Mouse (Mus musculus) CH12F3 (cell line): ENCODE measurements around the gene Itgb2.

Source experiments
- in situ Hi-C: fragments of 300-500 bp; cut with MboI; formaldehyde crosslinking; loops from 2 replicates; pipeline ENCODE4 v1.14.3; 2020; ENCODE audit warnings: low sequenced_read_pairs

Gene Itgb2

DNA sequence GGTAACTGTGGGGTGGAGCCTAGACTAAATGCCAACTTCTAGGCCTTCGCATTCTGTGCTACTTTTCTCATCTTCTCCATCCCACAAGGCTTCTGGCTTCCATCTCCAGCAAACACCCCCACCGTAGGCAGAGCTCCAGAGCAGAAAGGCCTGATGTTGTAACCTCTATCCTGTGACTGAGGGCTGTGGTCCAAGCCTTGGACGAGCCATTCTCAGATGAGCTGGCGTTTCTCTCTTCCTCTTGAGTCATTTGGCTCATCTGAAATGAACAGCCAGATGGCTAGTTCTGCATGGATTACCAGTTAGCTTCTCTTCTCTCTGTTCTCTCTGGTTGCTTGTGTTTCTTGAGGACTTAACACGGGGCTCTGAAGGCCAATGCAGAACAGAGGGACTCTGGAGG, 14.9 kb downstream of the Itgb2 start:
- in situ Hi-C loops: no loop called here

DNA sequence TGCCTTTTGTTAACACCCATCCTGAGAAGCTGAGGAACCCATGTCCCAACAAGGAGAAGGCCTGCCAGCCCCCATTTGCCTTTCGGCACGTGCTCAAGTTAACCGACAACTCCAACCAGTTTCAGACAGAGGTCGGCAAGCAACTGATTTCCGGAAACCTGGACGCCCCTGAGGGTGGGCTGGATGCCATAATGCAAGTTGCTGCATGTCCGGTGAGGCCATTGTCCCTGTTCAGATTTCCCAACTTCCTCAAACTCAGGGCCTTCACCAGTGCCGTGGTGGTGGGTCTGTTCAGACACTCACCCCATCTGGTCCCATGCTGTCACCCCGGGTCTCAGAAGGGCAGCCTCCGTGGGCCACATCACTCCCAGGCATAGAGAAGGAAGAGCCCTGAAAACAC, 18.5 kb downstream of the Itgb2 start:
- in situ Hi-C loops: no loop called here

DNA sequence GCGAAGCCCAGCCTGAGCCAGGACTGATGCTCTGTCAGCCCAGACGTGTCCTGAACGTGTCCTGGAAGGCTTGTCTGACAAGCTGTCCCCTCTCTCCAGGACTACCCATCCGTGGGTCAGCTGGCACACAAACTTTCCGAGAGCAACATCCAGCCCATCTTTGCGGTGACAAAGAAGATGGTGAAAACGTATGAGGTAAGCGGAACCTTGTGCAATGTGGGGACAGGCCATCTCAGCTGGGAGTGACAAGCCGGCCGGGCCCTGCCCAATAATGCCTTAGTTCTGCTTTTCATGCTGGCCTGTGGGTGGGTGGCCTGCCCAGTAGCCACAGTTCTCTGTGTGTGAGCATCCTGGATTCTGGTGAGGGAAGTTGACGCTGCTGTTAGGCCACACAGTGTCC, 20.8 kb downstream of the Itgb2 start:
- in situ Hi-C loops: no loop called here

DNA sequence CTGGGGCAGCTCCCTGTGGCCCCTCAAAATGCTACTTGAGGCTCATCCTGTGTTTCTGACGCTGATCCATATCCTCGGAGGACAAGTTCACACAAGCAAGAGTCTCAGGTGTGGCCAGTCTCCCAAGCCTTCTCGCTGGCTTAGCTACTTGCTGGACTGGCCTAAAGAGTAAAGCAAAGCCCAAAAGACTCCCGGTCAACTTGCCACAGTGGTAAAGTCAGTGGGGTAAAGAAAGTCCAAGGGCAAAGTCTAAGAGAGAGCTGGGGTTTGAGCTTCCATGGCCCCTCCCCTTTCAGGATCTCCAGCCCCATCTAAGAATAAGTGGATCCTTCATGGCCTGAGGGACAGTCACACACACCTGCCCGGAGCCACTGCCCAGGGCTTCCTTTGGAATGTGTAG, 22.1 kb downstream of the Itgb2 start:
- in situ Hi-C loops: no loop called here

DNA sequence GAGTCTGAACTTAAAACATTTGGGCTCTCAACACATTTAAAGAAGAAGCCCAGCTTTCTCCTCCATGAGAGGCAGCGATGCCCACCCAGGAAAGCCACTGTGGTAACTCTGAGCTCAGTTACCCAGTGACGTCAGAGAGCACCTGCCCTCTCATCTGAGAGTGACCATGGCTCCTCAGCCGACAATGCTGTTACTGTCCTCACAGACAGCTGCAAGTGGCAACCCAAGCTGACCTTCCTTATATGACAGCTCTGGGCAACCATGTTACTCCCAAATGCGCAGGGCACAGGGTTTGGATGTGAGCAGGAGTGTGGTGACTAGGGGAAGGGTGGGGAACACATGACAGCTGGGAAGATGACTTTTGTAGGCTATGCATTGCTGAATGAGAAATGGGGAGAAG, 23.2 kb downstream of the Itgb2 start:
- in situ Hi-C loops: no loop called here

DNA sequence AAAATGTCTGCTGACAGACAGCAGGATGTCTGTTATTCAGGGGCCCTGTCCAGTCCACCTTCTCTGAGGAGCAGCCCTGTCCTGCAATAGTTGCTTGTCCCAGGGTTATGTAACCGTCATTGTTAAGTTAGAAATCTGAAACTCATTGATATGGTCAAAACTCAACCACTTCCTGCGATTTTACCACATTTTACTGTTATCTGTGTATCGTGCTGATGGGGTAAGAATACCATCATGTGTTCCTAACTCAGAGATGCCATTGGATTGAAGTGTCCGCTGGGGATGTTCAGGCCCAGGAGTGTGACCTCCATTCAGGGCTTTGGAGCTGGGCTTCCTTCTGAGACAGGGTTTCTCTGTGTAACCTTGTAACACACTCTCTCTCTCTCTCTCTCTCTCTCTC, 24.9 kb downstream of the Itgb2 start:
- in situ Hi-C loops: loop anchor here (5.0 kb wide), 1 partner anchor 33 kb away; no protein-coding TSS in a partner anchor

DNA sequence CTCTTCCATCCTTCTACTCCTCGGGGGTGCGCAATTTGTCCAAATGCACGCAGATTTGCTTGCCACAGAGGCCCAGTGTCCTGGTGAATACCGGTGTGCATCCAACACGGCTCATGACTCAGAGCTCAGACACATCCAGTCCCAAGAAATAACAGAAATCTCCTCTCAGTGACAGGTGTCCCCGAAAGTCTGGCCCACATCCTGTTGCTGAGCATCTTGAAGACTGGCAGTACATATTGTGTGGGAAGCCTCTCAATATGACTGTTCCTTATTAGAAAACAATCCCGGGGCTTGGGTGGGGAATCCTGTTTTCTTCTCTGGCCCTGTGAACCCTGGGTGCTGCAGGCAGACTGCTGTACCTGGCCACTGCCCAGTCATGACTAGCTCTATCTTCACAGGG, 26.6 kb downstream of the Itgb2 start:
- in situ Hi-C loops: loop anchor here (5.0 kb wide), 1 partner anchor 34 kb away; no protein-coding TSS in a partner anchor

DNA sequence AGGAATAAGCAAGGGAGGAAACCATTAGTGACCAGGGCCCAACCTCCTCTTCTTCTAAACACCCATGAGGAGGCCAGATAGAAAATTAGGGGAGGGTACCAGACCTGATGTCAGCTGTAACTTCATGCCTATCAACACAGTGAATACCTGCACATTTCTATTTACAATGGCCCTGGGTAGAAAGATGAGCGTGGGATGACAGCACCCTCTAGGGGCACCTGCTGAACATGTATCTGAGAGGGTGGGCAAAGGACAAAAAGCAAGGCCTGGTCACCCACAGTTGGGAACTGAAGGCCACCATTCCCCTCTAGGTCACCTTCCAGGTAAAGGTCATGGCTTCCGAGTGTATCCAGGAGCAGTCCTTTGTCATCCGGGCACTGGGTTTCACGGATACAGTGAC, 27.6 kb downstream of the Itgb2 start:
- in situ Hi-C loops: loop anchor here (5.0 kb wide), 1 partner anchor 35 kb away; no protein-coding TSS in a partner anchor

DNA sequence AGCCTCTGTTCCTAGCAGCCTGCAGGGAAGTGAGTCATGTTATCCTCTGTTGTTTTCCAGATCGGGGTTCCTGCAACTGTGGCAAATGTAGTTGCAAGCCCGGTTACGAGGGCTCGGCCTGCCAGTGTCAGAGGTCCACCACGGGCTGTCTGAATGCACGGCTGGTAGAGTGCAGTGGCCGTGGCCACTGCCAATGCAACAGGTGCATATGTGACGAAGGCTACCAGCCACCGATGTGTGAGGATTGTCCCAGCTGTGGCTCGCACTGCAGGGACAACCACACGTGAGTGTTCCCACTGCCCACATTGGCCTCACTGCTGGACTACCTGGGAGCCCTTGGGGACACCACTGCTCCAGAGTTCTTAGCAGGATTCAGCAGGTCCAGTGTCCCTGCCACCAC, 30.0 kb downstream of the Itgb2 start:
- in situ Hi-C loops: no loop called here

DNA sequence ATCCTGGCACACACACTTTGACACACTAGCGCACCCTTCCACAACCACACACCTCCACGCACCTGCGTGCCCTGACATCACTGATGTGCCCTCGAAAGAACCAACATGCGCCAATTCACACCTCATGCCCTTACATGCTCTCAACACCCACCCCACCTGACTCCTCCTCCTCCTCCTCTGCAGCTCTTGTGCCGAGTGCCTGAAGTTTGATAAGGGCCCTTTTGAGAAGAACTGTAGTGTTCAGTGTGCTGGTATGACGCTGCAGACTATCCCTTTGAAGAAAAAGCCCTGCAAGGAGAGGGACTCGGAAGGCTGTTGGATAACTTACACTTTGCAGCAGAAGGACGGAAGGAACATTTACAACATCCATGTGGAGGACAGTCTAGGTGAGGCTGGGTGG, 30.8 kb downstream of the Itgb2 start:
- in situ Hi-C loops: no loop called here

DNA sequence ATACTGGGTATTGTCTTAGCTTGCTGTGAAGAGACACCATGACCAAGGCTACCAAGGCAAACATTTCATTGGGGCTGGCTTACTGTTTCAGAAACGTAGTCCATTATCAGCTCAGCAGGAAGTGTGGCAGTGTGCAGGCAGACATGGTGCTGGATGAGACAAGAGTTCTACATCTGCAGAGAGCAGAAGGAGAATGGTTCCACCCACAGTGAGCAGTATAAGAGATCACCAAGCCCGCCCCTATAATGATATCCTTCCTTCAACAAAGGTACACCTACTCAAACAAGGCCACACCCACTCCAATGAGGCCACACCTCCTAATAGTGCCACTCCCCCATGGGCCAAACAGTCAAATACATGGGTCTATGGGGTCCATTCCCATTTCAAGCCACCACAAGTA, 31.5 kb downstream of the Itgb2 start:
- in situ Hi-C loops: no loop called here

DNA sequence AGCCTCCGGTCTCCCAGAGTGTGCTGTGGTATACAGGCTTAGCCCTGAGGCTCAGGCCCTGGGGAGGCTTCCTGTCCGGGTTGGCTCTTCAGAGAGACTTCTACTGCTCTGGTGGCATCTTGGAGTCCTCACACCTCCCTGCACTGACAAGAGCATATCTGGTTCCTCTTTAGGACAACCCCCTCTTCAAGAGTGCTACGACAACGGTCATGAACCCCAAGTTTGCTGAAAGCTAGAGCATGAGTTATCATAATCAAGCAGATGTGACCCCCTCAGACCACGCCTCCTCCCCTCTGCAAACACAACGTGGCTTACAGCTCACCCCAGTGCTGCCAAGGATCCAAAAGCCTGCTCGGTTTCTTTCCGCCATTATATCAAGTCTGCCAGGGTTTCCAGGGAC, 35.0 kb downstream of the Itgb2 start:
- in situ Hi-C loops: no loop called here

DNA sequence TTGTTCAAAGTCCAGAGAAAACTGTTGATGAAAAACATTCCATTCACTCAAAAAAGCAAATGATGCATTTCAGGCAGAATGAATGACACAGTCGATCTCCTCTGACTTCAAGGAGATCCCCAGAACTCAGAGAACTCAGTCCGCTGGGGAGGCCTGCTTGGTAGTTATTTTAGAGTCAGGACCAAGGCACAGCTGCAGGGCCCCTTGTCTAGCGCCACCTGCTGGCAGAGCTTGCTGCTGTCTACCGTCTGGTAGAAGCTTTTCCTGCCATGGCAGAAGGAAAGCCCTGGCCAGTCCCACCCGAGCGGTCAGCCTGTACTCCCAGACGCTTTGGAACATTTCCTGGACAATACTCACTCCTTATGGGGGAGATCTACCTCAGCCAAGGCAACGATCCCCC, 36.6 kb downstream of the Itgb2 start:
- in situ Hi-C loops: no loop called here

DNA sequence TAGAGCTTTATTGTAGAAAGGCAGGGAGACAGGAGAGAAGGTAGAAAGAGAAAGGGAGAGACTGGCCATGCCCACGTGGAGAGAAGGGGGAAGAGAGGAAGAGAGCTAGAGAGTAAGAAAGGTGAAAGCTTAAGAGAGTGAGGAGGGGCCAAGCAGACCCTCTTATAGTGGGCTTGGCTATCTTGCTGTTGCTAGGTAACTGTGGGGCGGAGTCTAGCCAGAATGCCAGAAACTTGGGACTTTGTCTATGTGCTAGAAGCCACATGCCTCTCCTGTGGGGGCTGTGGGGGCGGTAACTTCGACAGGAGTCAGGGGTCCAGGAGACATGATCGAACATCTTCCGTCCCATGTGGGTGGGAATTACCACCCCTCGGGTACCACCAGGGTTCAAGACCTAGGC, 39.4 kb downstream of the Itgb2 start:
- in situ Hi-C loops: no loop called here

DNA sequence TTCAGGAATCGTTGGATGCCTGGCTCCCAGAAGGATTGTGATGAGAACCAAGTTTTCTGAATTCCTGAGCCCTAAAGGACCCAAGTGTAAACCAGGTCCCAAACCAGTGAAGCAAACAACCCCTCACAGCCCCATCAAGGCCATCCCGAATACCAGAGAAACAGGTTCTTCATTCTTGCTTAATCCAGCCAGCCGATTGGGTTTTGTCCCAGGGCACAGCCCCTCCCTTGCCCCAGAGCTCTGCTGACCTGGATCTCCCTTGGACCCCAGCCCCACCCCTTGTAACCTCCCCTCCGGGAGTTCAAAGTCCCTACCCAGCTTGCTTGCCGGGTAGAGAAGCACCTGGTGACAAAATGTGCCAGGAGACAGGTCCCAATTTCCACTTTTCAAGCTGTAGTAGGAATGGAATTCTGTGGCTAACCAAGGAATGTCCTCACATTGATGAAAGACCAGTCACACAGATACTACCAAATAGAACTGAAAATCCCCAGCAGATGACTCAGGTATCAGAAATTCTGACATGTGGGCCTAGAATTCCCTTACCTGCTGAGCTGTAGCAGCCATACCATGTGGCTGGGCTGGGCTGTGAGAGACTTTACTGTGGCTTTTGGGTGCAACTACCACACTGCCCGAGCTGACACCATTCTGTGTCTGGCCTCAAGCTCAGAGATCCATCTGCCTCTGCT, 40.1 kb downstream of the Itgb2 start:
- in situ Hi-C loops: no loop called here

DNA sequence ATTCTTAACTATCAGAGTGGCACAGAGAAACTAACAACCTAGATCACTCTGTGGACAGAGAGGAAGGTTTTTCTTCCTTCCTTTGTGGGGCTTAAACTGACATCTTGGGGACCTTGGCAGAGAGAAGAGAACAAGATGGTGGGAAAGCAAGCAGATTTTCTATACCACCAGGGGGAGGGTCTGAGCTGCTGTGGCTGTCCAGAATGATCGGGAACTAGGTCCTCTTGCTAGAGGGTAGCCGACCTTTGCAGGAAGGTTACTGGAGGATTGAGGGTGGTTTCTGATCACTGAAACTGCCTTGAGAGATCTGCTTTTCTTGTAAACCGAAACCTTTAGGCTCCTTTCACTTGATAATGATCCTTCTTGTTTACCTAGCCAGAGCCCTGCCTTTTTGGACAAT, 42.2 kb downstream of the Itgb2 start:
- in situ Hi-C loops: no loop called here

DNA sequence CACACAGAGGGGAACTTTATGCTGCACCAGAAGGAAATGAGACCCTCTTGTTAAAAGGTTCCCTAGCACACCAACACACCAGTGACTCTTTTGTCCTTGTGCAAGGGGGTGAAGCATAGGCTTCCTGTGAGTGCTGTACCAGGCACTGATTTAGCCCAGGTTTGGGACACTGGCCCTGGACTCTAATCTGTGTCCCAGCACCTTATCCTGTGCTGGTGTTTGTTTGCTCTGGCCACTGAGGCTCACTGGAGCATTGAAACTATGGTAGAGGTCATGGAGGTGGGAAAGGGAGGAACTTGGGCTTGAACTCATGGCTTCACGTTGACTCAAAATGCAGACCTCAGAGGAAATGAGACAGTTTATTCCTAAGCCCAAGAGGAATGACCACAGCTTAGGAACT, 43.1 kb downstream of the Itgb2 start:
- in situ Hi-C loops: no loop called here

DNA sequence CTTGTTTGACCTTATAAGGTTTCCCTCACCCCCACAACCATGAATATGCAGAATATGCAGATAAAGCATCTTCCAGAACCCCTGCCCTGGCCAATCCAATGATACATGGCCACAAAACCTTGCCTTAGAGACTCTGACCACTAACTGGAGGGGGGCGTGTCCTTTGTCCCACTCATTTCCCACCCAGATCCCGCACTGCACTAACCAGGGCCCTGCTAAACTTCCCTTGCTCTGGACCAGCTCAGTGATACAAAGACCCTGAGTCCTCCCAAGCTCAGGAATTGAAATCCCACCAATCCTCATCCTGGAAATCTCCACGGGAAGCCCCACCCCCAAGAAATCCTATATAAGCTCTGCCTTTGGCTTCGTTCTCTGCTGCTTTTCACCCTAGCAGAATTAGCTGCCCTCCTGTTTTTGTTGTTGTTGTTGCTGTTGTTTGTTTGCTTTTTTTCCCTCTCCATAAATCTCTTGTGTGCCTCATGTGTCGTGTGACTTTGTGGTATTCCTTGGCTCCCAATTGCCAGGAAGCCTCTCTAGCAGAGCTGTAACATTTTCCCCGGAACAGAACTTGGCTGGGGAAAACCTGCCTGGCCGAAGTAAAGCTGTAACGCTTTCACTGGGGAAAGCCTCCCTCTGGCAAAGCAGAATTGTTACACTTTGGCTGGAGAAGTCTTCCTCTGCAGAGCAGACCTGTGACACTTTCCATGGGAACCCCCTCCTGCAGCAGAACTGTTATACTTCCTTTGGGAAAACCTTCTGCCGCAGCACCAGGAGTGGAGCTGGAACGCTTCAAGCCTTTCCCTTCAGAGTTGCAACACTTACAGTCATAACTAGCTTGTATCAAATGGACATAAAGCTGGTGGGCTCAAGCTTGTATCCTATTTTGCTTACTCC, 50.2 kb downstream of the Itgb2 start:
- in situ Hi-C loops: no loop called here

DNA sequence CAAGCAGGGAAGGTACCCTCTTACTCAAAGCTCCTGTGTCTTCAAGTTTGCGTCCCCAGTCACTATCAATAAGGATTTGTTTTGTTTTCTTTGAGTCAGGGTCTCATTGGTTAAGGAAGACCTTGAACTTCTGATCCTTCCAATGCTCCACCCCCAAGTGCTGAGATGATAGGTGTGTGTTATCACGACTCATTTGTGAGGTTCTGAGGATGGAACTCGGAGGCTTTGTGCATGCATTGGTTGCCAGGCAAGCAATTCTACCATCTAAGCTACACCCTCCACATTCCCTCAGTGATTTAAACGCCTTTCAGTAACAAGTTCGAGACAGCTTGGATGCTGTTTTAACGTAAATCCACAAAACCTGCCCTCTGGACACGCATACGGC, 51.0 kb downstream of the Itgb2 start:
- in situ Hi-C loops: no loop called here

DNA sequence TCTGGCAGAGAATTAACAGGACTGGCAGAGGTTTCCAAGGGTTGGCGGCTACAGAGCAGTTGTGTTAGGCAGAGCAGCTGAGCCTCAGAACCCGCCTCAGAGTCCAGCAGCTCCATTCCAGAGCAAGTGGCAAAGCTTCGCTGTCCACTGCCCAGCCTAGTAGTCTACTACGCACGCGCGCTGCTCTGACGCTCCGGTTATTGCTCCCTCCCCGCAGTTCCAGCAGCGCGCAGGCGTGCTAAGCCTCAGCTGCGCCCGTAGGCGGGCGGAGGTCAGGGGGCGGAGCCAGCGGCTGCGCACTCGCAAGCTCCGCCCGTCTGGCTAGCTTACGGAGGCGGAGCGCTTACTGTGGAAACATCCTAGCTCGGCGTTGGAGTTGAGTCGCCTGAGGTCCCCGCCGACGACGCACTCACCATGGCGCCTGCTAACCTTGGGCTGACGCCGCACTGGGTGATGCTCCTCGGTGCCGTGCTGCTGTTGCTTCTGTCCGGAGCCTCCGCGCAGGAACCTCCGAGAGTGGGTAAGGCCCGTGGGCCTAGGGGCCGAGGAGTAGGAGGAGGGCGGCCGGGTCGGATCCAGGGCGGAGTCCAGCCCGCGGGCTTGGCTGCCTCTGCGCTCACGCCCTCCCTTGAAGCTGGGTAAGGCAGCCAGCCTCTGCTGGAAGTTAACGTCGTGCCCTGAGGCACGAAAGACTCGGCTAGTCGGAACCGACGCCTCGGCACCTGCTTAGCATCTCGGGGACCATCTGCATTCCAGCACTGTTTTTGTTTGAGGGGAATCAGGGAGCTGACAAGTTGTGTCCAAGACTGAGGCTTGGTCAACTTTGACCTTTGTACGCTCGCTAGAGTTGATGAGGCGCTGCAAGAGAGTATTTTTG, 51.6 kb downstream of the Itgb2 start, which contains the start of gene Pttg1ip:
Pttg1ip (plus strand) TSS at position 313 of the 877 bp plus-strand sequence.
- in situ Hi-C loops: no loop called here

DNA sequence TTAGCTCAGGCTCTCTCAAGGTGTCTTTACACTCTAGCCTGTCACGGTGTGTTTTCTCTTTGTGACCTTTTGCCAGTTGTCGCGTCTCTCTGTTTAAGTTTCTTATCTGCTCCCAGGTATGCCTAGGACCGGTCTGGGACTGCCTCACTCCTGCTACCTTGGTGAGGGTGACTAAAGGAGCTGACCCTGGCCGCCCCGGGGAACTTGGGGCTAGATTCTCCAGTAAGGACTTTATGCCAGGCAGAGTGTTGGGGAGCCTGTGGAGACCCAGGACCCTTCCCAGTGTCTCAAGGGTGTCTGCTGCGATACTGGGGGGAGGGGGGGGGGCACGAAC, 52.2 kb downstream of the Itgb2 start:
- in situ Hi-C loops: no loop called here
